Mouse (Mus musculus): Measurements from ENCODE around the gene Krtap27-1. TPM values are rescaled to one million over a fixed set of nuclear protein-coding genes. Genes with fewer than 3 reads are reported as not detected.

Krtap27-1 gene
- polyA plus RNA-seq (2016; fragmentation: Nextera tagmentation; extraction: Ambion mirVana) = not detected in 2 replicates

DNA sequence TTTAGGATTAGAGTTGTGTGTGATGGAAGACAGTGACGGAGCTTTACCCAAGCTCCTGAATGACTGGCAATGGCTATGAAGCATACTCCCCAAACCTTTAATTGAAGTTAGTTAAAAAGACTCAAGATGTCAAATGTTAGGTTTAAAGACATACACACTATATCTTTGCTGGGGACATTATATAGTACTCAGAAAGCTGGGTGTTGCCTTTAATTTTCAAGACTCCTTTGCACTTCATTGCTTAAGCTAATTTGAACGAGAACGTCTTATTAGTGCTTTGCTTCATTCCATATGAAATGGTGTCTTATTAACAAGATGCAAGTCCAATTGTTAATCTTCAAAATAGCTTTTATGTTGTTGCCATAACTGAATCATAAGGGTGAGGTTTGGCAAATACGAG, at the start of gene Krtap27-1:
Gene Krtap27-1, minus strand, starts transcription at position 101 of the 400 bp plus-strand sequence.
- H3K27ac ChIP-seq = no peak within 1 kb of the TSS
- H3K4me3 ChIP-seq = no peak within 1 kb of the TSS
- H3K27me3 ChIP-seq (replicated peaks) = no peaks in the 10 kb centered on the region
- H3K4me2 ChIP-seq (replicated peaks) = no peak within 1 kb of the TSS
- H3K4me1 ChIP-seq = no peaks in the 10 kb centered on the region
- WGBS = 93% methylated on average over 4 of the region's 4 CpGs
- H3K9ac ChIP-seq = no peak within 1 kb of the TSS
- no peaks in the 10 kb centered on the region for H3K36me3 ChIP-seq
- no peaks in the 10 kb centered on the region for H3K9me3 ChIP-seq
- ATAC-seq (ENCODE audit: low FRiP score, low read depth) = no peak

DNA sequence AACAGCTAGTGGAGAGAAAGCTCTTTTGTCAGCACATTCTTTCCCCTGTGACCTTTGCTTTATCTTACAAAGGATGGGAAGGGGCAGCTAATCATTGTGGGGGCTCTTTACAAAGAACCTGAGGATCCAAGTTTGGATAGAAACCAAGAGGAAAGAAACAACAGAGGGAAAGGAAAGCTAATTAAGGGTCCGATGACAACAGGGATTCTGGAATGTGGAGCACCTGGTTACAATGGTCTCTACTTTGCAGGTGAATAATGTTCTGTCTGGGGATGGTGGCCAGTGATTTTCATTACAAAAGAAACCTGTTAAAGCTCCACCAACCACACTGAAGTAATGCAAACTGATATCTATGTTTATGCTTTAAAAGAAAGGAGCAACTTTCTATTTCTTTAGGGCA, 48.6 kb upstream of the Krtap27-1 start:
- H3K27me3 ChIP-seq (replicated peaks) = no peaks in the 10 kb centered on the region
- 19% methylated on average over 1 of the region's 1 CpGs for WGBS
- no peak overlapping the region for H3K4me3 ChIP-seq
- no peak overlapping the region for H3K4me2 ChIP-seq (replicated peaks)
- H3K9me3 ChIP-seq = peaks cover 5% of the 10 kb centered on the region; the same call in 1 of the 2 replicates
- no peak overlapping the region for H3K9ac ChIP-seq
- ATAC-seq (ENCODE audit: low FRiP score, low read depth) = no peak
- no peak overlapping the region for H3K27ac ChIP-seq
- H3K36me3 ChIP-seq = no peaks in the 10 kb centered on the region
- H3K4me1 ChIP-seq = peaks cover 4% of the 10 kb centered on the region; the same call in 1 of the 2 replicates

- peaks cover 5% of the 10 kb centered on the region; the same call in 1 of the 2 replicates for H3K9me3 ChIP-seq
- ATAC-seq (ENCODE audit: low FRiP score, low read depth) = no peak
- H3K36me3 ChIP-seq = no peaks in the 10 kb centered on the region
- no peak overlapping the region for H3K4me2 ChIP-seq (replicated peaks)
- H3K4me1 ChIP-seq = no peaks in the 10 kb centered on the region
- no peaks in the 10 kb centered on the region for H3K27me3 ChIP-seq (replicated peaks)
- no peak overlapping the region for H3K9ac ChIP-seq
- H3K27ac ChIP-seq = no peak overlapping the region
- H3K4me3 ChIP-seq = no peak overlapping the region
These were observed 45.1 kb upstream of the Krtap27-1 start for GRCm38 (mm10) chr16:88716549-88716948.

GRCm38 (mm10) chr16:88711245-88711644, 39.8 kb upstream of the Krtap27-1 start:
- 85% methylated on average over 6 of the region's 6 CpGs for WGBS
- no peaks in the 10 kb centered on the region for H3K4me1 ChIP-seq
- H3K4me3 ChIP-seq = no peak overlapping the region
- no peak overlapping the region for H3K4me2 ChIP-seq (replicated peaks)
- no peaks in the 10 kb centered on the region for H3K27me3 ChIP-seq (replicated peaks)
- H3K27ac ChIP-seq = no peak overlapping the region
- no peaks in the 10 kb centered on the region for H3K36me3 ChIP-seq
- ATAC-seq (ENCODE audit: low FRiP score, low read depth) = no peak
- H3K9me3 ChIP-seq = no peaks in the 10 kb centered on the region
- no peak overlapping the region for H3K9ac ChIP-seq

DNA sequence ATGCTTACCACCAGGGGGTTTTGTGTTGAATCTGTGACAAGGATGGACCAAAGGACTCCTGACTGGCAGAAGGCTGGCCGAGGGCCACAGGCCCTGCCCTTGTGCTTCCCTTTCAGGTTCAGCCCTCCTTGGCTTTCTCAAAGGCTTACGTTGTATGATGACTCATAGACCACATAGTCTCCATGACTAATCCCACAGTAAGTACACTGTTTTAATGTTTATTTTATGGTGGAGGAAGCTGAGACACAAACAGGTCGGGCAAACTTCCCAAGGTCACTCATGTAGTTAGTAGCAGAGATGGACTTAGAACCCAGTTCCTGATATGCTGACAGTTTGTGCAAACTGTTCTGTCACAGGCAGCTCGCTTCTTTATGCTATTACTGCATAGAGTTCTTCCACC, 39.3 kb upstream of the Krtap27-1 start:
- 82% methylated on average over 4 of the region's 4 CpGs for WGBS

DNA sequence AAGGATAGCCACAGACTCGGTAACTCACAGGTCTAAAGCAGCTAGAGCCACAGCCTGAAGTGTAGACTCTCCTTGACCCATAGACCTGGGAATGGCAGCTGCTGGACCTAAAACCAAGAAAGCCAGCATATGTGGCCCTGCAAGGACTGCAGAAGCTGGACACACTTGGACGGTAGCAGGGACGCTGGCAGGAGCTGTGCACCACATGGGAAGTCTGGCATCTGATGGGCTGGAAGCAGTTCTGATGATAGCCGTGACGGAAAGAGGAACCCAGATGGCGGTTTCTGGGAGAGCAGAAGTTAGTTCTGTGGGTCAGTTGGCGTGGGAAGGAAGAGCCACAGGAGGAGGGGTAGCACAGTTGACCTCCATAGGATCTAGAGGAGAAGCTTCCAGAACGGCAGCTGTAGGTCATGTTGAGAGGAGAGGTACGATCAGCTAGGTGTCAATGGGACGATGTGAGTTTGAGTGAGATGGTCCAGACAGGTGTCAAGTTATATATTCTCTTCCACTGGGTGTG, 36.1 kb upstream of the Krtap27-1 start, which contains the start of gene 2310061N02Rik:
Gene 2310061N02Rik, minus strand, starts transcription at position 467 of the 517 bp plus-strand sequence.
- H3K36me3 ChIP-seq = no peaks in the 10 kb centered on the region
- WGBS = 91% methylated on average over 10 of the region's 10 CpGs
- H3K27me3 ChIP-seq (replicated peaks) = no peaks in the 10 kb centered on the region
- no peak within 1 kb of the TSS for H3K4me3 ChIP-seq
- H3K4me1 ChIP-seq = no peaks in the 10 kb centered on the region
- no peaks in the 10 kb centered on the region for H3K9me3 ChIP-seq
- H3K4me2 ChIP-seq (replicated peaks) = no peak within 1 kb of the TSS
- H3K9ac ChIP-seq = no peak within 1 kb of the TSS
- no peak within 1 kb of the TSS for H3K27ac ChIP-seq
- ATAC-seq (ENCODE audit: low FRiP score, low read depth) = no peak

More for the DNA sequence above, 39.3 kb upstream of the Krtap27-1 start:
- ATAC-seq (ENCODE audit: low FRiP score, low read depth) = no peak
- Histone ChIP-seq H3K4me3 (no peak overlapping the region), H3K36me3 (no peaks in the 10 kb centered on the region), H3K27ac (no peak overlapping the region), H3K4me1 (no peaks in the 10 kb centered on the region), H3K27me3 (replicated peaks) (no peaks in the 10 kb centered on the region), H3K4me2 (replicated peaks) (no peak overlapping the region), H3K9ac (no peak overlapping the region), H3K9me3 (no peaks in the 10 kb centered on the region)

- no peak overlapping the region for H3K4me2 ChIP-seq (replicated peaks)
- 70% methylated on average over 4 of the region's 4 CpGs for WGBS
- ATAC-seq (ENCODE audit: low FRiP score, low read depth) = no peak
These were observed 29.8 kb upstream of the Krtap27-1 start for GRCm38 (mm10) chr16:88701072-88701864.

GRCm38 (mm10) chr16:88696256-88696655, 24.8 kb upstream of the Krtap27-1 start:
- no peaks in the 10 kb centered on the region for H3K27me3 ChIP-seq (replicated peaks)
- no peak overlapping the region for H3K4me2 ChIP-seq (replicated peaks)
- H3K9ac ChIP-seq = no peak overlapping the region
- no peaks in the 10 kb centered on the region for H3K9me3 ChIP-seq
- no peaks in the 10 kb centered on the region for H3K36me3 ChIP-seq
- WGBS = 71% methylated on average over 4 of the region's 4 CpGs
- H3K4me3 ChIP-seq = no peak overlapping the region
- ATAC-seq (ENCODE audit: low FRiP score, low read depth) = no peak
- H3K4me1 ChIP-seq = no peaks in the 10 kb centered on the region
- no peak overlapping the region for H3K27ac ChIP-seq

More at GRCm38 (mm10) chr16:88701072-88701864, 29.8 kb upstream of the Krtap27-1 start:
- no peaks in the 10 kb centered on the region for H3K9me3 ChIP-seq
- no peak overlapping the region for H3K4me3 ChIP-seq
- no peaks in the 10 kb centered on the region for H3K4me1 ChIP-seq
- no peak overlapping the region for H3K27ac ChIP-seq
- no peaks in the 10 kb centered on the region for H3K27me3 ChIP-seq (replicated peaks)
- H3K9ac ChIP-seq = no peak overlapping the region
- H3K36me3 ChIP-seq = no peaks in the 10 kb centered on the region

DNA sequence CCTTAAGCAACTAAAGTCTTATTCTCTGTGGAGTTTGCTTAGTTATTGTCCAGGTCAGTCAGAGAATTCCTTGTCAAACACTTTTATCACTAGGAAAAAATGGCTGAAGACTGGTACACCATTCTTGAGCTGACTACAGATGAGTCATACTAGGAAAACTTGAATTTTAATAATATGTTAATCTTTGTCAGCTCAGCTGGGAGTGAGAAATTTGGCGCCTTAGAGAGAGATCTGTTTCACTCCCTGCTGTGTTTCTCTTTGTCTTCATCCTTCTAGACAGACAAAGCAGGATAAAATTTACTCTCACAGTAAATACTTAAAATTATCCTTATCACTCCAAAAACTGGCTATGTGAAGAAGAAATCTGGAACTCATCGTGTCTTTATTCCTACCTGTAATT, 9.8 kb upstream of the Krtap27-1 start:
- ATAC-seq (ENCODE audit: low FRiP score, low read depth) = no peak
- no peaks in the 10 kb centered on the region for H3K9me3 ChIP-seq

GRCm38 (mm10) chr16:88679099-88679498, 7.6 kb upstream of the Krtap27-1 start:
- Histone ChIP-seq H3K9me3 (no peaks in the 10 kb centered on the region), H3K4me1 (no peaks in the 10 kb centered on the region), H3K27me3 (replicated peaks) (no peaks in the 10 kb centered on the region), H3K4me3 (no peak overlapping the region), H3K36me3 (no peaks in the 10 kb centered on the region), H3K4me2 (replicated peaks) (no peak overlapping the region), H3K9ac (no peak overlapping the region), H3K27ac (no peak overlapping the region)
- no peak for ATAC-seq (ENCODE audit: low FRiP score, low read depth)
- 88% methylated on average over 6 of the region's 6 CpGs for WGBS

More for the DNA sequence above, 9.8 kb upstream of the Krtap27-1 start:
- no peak overlapping the region for H3K4me2 ChIP-seq (replicated peaks)
- H3K4me1 ChIP-seq = no peaks in the 10 kb centered on the region
- WGBS = 47% methylated on average over 2 of the region's 2 CpGs
- no peak overlapping the region for H3K4me3 ChIP-seq
- H3K36me3 ChIP-seq = no peaks in the 10 kb centered on the region
- H3K9ac ChIP-seq = no peak overlapping the region
- no peak overlapping the region for H3K27ac ChIP-seq
- no peaks in the 10 kb centered on the region for H3K27me3 ChIP-seq (replicated peaks)

DNA sequence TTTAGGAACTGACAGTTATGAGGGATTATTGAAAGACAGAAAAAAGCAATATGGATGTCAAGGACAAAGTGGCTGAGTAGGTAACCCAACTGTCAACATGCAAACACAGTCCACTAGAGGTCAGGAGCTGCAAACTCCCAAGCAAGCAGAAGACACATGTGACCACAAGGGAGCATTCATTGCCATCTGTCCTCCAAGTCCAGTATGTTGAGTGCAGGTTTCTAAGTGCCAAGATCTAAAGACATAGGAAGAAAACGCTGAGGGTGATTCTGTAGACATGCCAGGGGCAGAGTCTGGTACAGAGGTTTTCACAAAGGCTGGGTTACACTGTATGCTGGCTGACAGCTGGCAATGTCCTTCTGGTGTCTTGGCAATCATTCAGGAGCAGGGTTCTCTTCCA, 14.0 kb downstream of the Krtap27-1 start:
- no peak overlapping the region for H3K27ac ChIP-seq
- H3K4me3 ChIP-seq = no peak overlapping the region
- no peaks in the 10 kb centered on the region for H3K9me3 ChIP-seq
- H3K9ac ChIP-seq = no peak overlapping the region
- no peaks in the 10 kb centered on the region for H3K27me3 ChIP-seq (replicated peaks)
- no peaks in the 10 kb centered on the region for H3K36me3 ChIP-seq
- no peak overlapping the region for H3K4me2 ChIP-seq (replicated peaks)
- ATAC-seq (ENCODE audit: low FRiP score, low read depth) = no peak
- 56% methylated on average over 1 of the region's 1 CpGs for WGBS
- no peaks in the 10 kb centered on the region for H3K4me1 ChIP-seq

- no peak overlapping the region for H3K9ac ChIP-seq
- H3K36me3 ChIP-seq = no peaks in the 10 kb centered on the region
- no peak overlapping the region for H3K4me3 ChIP-seq
- 68% methylated on average over 2 of the region's 2 CpGs for WGBS
- H3K4me1 ChIP-seq = no peaks in the 10 kb centered on the region
- H3K9me3 ChIP-seq = no peaks in the 10 kb centered on the region
- no peak for ATAC-seq (ENCODE audit: low FRiP score, low read depth)
- no peak overlapping the region for H3K4me2 ChIP-seq (replicated peaks)
- H3K27me3 ChIP-seq (replicated peaks) = no peaks in the 10 kb centered on the region
- H3K27ac ChIP-seq = no peak overlapping the region
These were observed 19.5 kb downstream of the Krtap27-1 start for GRCm38 (mm10) chr16:88651952-88652351.

All from neural tube, embryonic 12.5 days (tissue).